Mouse (Mus musculus) heart, postnatal 0 days (tissue): ENCODE results near the gene Cyb5r1.

Experiments used
- CTCF ChIP-seq: IDR thresholded peaks from 2 replicates; pipeline ENCODE4 v1.5.1; 2016; ENCODE audit warnings: antibody characterized with exemption, control low read depth, low read depth
- EP300 ChIP-seq: IDR thresholded peaks from 2 replicates; pipeline ENCODE4 v1.6.1; 2016; ENCODE audit warnings: antibody characterized with exemption, low read depth

DNA sequence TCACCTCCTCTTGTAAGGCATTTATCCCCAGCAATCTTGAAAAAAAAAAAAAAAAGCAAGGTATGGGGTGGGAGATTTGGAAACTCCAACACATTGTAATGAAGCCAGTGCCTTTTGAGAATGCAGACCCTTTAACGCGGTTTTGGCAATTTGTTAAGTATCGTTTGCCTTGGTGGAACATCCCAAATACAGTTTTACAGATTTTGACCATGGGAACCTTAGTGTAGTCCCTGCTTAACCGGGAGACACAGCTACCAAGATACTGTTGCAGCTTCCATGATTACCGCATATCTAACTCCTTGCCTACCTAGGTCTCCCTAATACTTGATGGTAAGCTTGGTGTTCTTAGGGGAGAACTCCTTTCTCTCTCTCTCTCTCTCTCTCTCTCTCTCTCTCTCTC, 50.7 kb downstream of the Cyb5r1 start:
- TF ChIP-seq CTCF (no peak), EP300 (no peak)
